Mouse (Mus musculus): ENCODE results near the gene Alms1.
"Not testable (repeated sequence)": the region's sequence is repeated elsewhere in the genome, so short reads cannot be mapped to it uniquely, and the experiment has no call there.

The Alms1 gene

GRCm38 (mm10) chr6:85587396-85588143 lies at the start of gene Alms1:
TSS of gene Alms1 (plus strand) at chr6:85587531.
- DNase-seq (ENCODE audit: low read depth): peak; percentile 96

GRCm38 (mm10) chr6:85543351-85544175 lies 43.8 kb upstream of the Alms1 start:
- DNase-seq (ENCODE audit: low read depth): no peak

GRCm38 (mm10) chr6:85544251-85544881 lies 43.0 kb upstream of the Alms1 start:
- DNase-seq (ENCODE audit: low read depth): no peak

- no peak for DNase-seq (ENCODE audit: low read depth)
These were observed 39.7 kb upstream of the Alms1 start for GRCm38 (mm10) chr6:85547642-85548041.

- DNase-seq (ENCODE audit: low read depth): no peak
These were observed 25.0 kb upstream of the Alms1 start for GRCm38 (mm10) chr6:85562374-85562773.

- DNase-seq (ENCODE audit: low read depth): no peak
These were observed 14.5 kb upstream of the Alms1 start for GRCm38 (mm10) chr6:85572816-85573215.

- no peak for DNase-seq (ENCODE audit: low read depth)
These were observed 5.6 kb upstream of the Alms1 start for GRCm38 (mm10) chr6:85581688-85582087.

- DNase-seq (ENCODE audit: low read depth): no peak
These were observed 2.7 kb upstream of the Alms1 start for GRCm38 (mm10) chr6:85584612-85585011.

GRCm38 (mm10) chr6:85586805-85587367 lies 445 bp upstream of the Alms1 start:
- DNase-seq (ENCODE audit: low read depth): no peak

- no peak for DNase-seq (ENCODE audit: low read depth)
These were observed 833 bp downstream of the Alms1 start for GRCm38 (mm10) chr6:85588164-85588563.

GRCm38 (mm10) chr6:85588568-85588967 lies 1.2 kb downstream of the Alms1 start:
- DNase-seq (ENCODE audit: low read depth): no peak

GRCm38 (mm10) chr6:85590116-85590515 lies 2.8 kb downstream of the Alms1 start:
- peak; percentile 37 for DNase-seq (ENCODE audit: low read depth)

GRCm38 (mm10) chr6:85599310-85599709 lies 12.0 kb downstream of the Alms1 start:
- DNase-seq (ENCODE audit: low read depth): no peak

GRCm38 (mm10) chr6:85610511-85610910 lies 23.2 kb downstream of the Alms1 start:
- DNase-seq (ENCODE audit: low read depth): no peak

- no peak for DNase-seq (ENCODE audit: low read depth)
These were observed 33.5 kb downstream of the Alms1 start for GRCm38 (mm10) chr6:85620826-85621225.

- peak; percentile 40 for DNase-seq (ENCODE audit: low read depth)
These were observed 34.3 kb downstream of the Alms1 start for GRCm38 (mm10) chr6:85621600-85621999.

- no peak for DNase-seq (ENCODE audit: low read depth)
These were observed 37.2 kb downstream of the Alms1 start for GRCm38 (mm10) chr6:85624511-85624910.

GRCm38 (mm10) chr6:85633165-85633564 lies 45.8 kb downstream of the Alms1 start:
- DNase-seq (ENCODE audit: low read depth): no peak

GRCm38 (mm10) chr6:85653244-85653643 lies 65.9 kb downstream of the Alms1 start:
- peak; percentile 57 for DNase-seq (ENCODE audit: low read depth)

- not testable (repeated sequence) for DNase-seq (ENCODE audit: low read depth)
These were observed 114.6 kb downstream of the Alms1 start for GRCm38 (mm10) chr6:85701943-85702342.

GRCm38 (mm10) chr6:85709206-85709605 lies 121.9 kb downstream of the Alms1 start:
- not testable (repeated sequence) for DNase-seq (ENCODE audit: low read depth)

GRCm38 (mm10) chr6:85709607-85710006 lies 122.3 kb downstream of the Alms1 start:
- DNase-seq (ENCODE audit: low read depth): not testable (repeated sequence)
